Mouse (Mus musculus) limb, embryonic 13.5 days (tissue): ENCODE results near the gene Plekhg1. TPM values are rescaled to one million over a fixed set of nuclear protein-coding genes. Genes with fewer than 3 reads are reported as not detected.

Source experiments
- ATAC-seq: fragments of 200-750 bp; cut with Nextera tagmentation; 2 replicates; pipeline ENCODE4 v1.8.0; 2017; ENCODE audit warnings: low read depth, moderate number of reproducible peaks, moderate TSS enrichment; ENCODE audit not compliant: low FRiP score
- H3K27ac ChIP-seq: fragments of 300-500 bp; sonication (generic); 2 replicates; pipeline ENCODE4 v1.5.1; 2015; ENCODE audit warnings: inconsistent platforms, mild to moderate bottlenecking, moderate library complexity
- H3K27me3 ChIP-seq: fragments of 300-500 bp; sonication (generic); 2 replicates; pipeline ENCODE4 v1.6.1; 2015; ENCODE audit warnings: mild to moderate bottlenecking, inconsistent platforms
- H3K36me3 ChIP-seq: fragments of 300-500 bp; sonication (generic); 2 replicates; pipeline ENCODE4 v1.6.1; 2015; ENCODE audit warnings: inconsistent platforms, mild to moderate bottlenecking, moderate library complexity
- H3K4me1 ChIP-seq: fragments of 300-500 bp; sonication (generic); 2 replicates; pipeline ENCODE4 v1.6.1; 2015; ENCODE audit warnings: inconsistent platforms
- H3K4me2 ChIP-seq: fragments of 300-500 bp; sonication (generic); replicated peaks from 2 replicates; pipeline ENCODE4 v1.6.1; 2015; ENCODE audit warnings: inconsistent platforms, mild to moderate bottlenecking, moderate library complexity
- H3K4me3 ChIP-seq: fragments of 300-500 bp; sonication (generic); 2 replicates; pipeline ENCODE4 v1.5.1; 2015; ENCODE audit warnings: moderate library complexity, mild to moderate bottlenecking, inconsistent platforms
- H3K9ac ChIP-seq: fragments of 300-500 bp; sonication (generic); 2 replicates; pipeline ENCODE4 v1.6.1; 2015; ENCODE audit warnings: mild to moderate bottlenecking, inconsistent platforms
- H3K9me3 ChIP-seq: fragments of 300-500 bp; sonication (generic); 2 replicates; pipeline ENCODE4 v1.6.1; 2016; ENCODE audit warnings: inconsistent platforms
- WGBS: fragments of 180-500 bp; shearing (Covaris S2); methylation state at CpG from one replicate; pipeline ENCODE4 v1.1.7; 2015; 5-methylcytosine and 5-hydroxymethylcytosine counted together
- polyA plus RNA-seq: library from polyadenylated mRNA; unstranded; fragments of >200 nt; fragmentation: Nextera tagmentation; extraction: Ambion mirVana; gene quantifications from 2 replicates; pipeline ENCODE4 v1.2.1, GENCODE M21; 2015

Gene Plekhg1
- polyA plus RNA-seq, 1 experiment from 2014 or later = 15.9 TPM

DNA sequence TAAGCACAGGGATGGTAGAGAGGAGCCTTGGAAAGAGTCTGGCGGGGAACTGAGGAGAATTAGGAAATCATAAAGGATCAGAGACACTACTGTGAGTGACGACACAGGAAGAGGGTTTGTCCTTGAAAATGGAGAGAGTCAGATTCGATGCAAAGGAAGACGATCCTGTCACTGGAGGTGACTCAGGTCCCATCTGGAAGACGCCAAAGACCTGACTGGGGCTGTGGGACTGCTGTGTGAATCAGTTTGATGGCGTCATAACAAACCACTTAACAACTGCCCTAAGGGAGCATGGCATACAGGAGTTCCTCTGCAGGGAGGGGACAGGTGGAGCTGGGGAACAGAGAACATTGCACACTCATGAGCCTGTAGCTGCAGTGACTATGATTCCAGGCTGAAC lies 202.1 kb downstream of the Plekhg1 start:
- WGBS = 44% methylated on average over 6 of the region's 6 CpGs
- H3K4me2 ChIP-seq = no peak overlapping the region
- no peak overlapping the region for H3K9ac ChIP-seq
- no peak for ATAC-seq
- H3K4me1 ChIP-seq = peaks cover 14% of the 10 kb centered on the region
- no peaks in the 10 kb centered on the region for H3K27me3 ChIP-seq
- H3K4me3 ChIP-seq = no peak overlapping the region
- no peak overlapping the region for H3K27ac ChIP-seq
- no peaks in the 10 kb centered on the region for H3K9me3 ChIP-seq
- peaks cover 33% of the 10 kb centered on the region for H3K36me3 ChIP-seq

DNA sequence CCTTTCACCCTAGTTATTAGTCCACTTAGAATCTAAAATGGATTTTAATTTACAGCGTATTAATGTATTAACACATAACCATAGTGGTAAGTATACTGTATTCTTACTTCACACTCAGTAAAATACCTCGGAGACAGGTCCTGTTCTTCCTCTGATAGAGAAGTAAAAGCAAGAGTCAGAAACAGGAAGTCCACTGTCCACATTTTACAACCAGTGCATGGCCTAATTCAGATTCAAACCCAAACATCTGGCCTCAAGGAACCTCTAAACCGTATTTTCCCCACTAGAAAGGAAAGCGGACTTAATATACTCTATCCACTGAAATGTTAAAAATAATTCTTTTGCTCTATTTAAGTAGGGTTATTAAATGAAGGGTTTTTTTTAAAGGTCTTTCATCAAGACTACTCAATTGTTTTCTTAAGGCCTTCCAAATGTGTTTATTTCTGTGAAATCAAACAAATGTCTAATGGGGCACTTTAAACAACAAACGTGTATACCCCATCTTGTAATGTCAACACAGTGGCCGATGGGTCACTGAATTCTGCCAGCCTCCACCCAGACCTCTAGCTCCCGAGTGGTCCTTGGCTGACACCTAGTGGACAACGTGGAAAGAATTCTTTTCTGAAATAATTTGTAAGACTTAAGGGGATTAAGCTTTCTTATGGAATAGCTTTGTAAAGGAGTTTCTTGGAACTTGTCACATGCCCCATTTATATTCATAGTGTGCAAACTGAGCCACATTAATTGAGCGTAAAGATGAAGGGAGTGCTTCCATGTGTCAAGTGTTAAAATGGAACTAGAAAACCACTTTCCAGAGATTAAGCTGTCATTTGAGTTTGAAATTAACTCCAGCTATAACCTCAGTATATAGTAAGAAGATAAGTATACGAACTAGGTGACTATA lies 203.6 kb downstream of the Plekhg1 start:
- Histone ChIP-seq H3K4me3 (no peak overlapping the region), H3K27ac (no peak overlapping the region), H3K4me2 (no peak overlapping the region), H3K36me3 (peaks cover 39% of the 10 kb centered on the region), H3K27me3 (no peaks in the 10 kb centered on the region), H3K9me3 (no peaks in the 10 kb centered on the region), H3K9ac (no peak overlapping the region), H3K4me1 (peaks cover 14% of the 10 kb centered on the region)
- ATAC-seq = peak; percentile 45; the same call in 1 of the 2 replicates
- 28% methylated on average over 10 of the region's 10 CpGs for WGBS

DNA sequence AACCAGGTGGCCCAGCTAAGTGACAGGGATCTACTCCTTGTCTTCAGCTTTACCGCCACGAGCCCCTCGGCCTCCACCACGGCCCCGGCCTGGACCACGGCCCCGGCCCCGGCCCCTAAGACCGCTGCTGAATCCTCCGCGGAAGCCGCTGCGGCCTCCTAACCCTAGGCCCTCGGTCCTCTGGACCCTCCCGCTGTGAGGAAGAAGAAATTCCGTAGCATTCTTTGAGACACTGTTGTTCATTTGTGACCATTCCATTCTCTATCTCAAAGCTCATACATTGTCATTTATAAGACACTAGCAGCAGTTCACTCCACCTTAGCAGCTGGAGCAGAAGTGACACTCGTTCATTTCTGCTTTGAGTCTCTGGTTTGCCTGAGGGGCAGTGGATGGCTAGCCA lies 206.7 kb downstream of the Plekhg1 start:
- H3K36me3 ChIP-seq = peaks cover 35% of the 10 kb centered on the region
- ATAC-seq = no peak
- peaks cover 3% of the 10 kb centered on the region for H3K4me1 ChIP-seq
- H3K9me3 ChIP-seq = no peaks in the 10 kb centered on the region
- H3K4me3 ChIP-seq = no peak overlapping the region
- H3K9ac ChIP-seq = no peak overlapping the region
- H3K27ac ChIP-seq = no peak overlapping the region
- H3K27me3 ChIP-seq = no peaks in the 10 kb centered on the region
- WGBS = 90% methylated on average over 17 of the region's 17 CpGs
- H3K4me2 ChIP-seq = no peak overlapping the region

DNA sequence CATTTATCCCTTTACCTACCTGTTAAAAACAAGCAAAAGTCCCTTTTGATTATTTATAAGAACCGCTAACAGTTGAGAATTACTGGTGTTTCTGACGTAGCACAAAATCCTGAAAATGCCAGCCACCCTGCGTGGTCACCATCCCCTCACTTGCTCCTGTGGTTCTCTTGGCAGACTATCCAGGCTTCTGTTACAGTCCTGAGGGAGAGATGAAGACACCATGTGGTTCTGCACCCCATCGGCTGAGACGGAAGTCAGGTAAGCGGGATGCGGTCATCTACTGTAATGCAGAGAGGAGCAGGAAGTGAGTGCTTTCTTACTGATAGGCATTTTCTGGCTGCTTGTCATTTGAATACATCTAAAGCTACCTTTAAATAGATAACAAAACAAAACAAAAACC lies 207.2 kb downstream of the Plekhg1 start:
- Histone ChIP-seq H3K4me3 (no peak overlapping the region), H3K36me3 (peaks cover 35% of the 10 kb centered on the region), H3K4me2 (no peak overlapping the region), H3K27me3 (no peaks in the 10 kb centered on the region), H3K4me1 (no peaks in the 10 kb centered on the region; the same call in 1 of the 2 replicates), H3K9me3 (no peaks in the 10 kb centered on the region), H3K27ac (no peak overlapping the region), H3K9ac (no peak overlapping the region)
- no peak for ATAC-seq
- 93% methylated on average over 7 of the region's 7 CpGs for WGBS

DNA sequence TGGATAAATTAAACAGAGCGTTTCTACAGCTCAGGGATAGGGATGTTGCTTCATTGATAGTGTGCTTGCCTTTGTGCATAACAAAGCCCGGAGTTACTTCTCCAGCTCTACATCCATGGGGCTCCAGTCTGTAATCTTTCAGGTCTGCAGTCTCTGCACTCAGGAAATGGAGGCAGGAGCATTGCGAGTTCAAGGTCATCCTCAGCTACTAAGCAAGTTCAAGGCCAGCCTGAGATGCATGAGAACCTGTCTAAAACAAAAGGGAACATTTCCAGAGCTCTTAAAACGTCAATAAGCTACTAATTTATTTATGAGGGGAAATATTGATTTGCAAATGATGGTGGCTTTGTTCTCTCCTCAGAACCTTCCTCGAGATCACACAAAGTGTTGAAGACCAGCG lies 209.1 kb downstream of the Plekhg1 start:
- no peak for ATAC-seq
- H3K27me3 ChIP-seq = no peaks in the 10 kb centered on the region
- WGBS = 84% methylated on average over 6 of the region's 6 CpGs
- H3K4me2 ChIP-seq = no peak overlapping the region
- no peak overlapping the region for H3K9ac ChIP-seq
- no peaks in the 10 kb centered on the region for H3K9me3 ChIP-seq
- H3K4me1 ChIP-seq = no peaks in the 10 kb centered on the region
- no peak overlapping the region for H3K4me3 ChIP-seq
- H3K36me3 ChIP-seq = peaks cover 48% of the 10 kb centered on the region
- no peak overlapping the region for H3K27ac ChIP-seq

DNA sequence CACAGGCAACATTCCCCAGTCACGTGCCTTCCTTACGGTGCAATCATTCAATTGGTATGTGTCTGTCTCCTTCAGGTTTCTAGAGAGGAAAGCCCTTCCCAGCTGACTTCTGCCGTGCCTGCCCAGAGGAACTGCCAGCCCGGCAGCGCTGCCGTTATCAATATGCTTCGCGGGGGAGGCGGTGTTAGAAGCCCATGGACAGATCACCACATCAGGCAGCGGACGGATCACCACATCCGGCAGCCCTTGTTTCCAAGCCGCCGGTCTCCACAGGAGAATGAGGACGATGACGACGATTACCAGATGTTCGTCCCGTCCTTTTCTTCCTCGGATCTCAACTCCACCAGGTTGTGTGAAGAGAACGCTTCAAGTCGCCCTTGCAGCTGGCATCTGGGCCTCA lies 216.3 kb downstream of the Plekhg1 start:
- no peaks in the 10 kb centered on the region for H3K4me1 ChIP-seq
- peaks cover 51% of the 10 kb centered on the region for H3K36me3 ChIP-seq
- ATAC-seq = no peak
- no peak overlapping the region for H3K4me2 ChIP-seq
- H3K9ac ChIP-seq = no peak overlapping the region
- H3K9me3 ChIP-seq = no peaks in the 10 kb centered on the region
- no peak overlapping the region for H3K4me3 ChIP-seq
- 82% methylated on average over 22 of the region's 22 CpGs for WGBS
- H3K27ac ChIP-seq = no peak overlapping the region
- H3K27me3 ChIP-seq = no peaks in the 10 kb centered on the region

DNA sequence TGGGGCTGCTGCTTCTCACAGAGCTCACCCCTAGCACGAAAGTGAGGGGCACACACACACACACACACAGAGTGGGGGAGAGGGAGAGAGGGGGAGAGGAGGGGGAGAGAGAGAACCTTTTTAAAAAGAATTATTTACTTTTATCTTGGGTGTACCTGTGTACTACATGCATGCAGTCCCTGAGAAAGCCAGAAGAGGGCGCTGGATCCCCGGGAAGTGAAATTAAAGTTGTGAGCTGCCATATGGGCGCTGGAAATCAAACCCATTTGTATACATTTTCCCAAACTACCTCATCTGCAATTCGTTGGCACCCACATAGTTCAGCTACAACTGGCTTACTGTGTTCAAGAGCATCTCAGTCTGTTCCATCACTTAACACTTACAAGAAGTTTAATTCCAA lies 218.4 kb downstream of the Plekhg1 start:
- Histone ChIP-seq H3K4me1 (no peaks in the 10 kb centered on the region), H3K4me3 (no peak overlapping the region), H3K9ac (no peak overlapping the region), H3K27me3 (no peaks in the 10 kb centered on the region), H3K27ac (no peak overlapping the region), H3K9me3 (no peaks in the 10 kb centered on the region), H3K36me3 (peaks cover 48% of the 10 kb centered on the region), H3K4me2 (no peak overlapping the region)
- WGBS = 72% methylated on average over 5 of the region's 5 CpGs
- no peak for ATAC-seq

DNA sequence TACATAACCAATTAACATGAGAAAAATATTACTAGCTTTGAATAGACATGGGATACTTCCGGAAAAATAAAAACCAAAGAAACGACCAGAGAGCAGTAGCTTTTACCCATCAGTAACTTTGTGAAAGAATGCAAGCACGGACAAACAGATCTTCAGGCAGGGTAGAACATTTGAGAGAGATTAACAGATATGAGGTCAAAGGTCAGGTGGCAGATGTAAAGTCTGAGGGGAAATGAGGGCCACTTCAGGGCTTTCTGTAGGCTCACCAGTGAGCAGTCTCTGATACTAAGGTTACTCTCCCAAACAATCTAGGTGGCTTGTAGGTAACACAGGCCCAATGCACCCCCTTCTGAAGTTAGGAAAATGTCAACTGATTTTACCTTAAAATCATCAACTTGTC lies 228.9 kb downstream of the Plekhg1 start:
- 52% methylated on average over 3 of the region's 3 CpGs for WGBS
- no peak for ATAC-seq

DNA sequence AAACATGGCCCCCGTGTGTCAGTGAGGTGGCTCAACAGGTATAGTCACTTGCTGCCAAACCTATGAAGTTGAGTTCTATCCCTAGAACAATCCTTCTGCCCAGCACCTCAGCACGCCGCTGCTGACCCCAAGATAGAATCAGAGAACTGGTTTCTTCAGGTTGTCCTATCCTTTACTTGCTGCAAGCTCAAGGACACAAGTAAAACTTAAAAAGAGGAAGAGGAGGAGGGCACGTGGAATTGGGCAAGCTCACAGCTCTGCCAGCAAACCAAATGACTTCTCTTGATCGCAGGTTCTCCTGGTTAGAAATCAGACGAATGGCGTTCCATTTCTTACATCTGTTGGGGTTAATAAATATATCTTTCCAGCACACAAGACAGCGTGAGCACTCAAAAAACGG lies 232.1 kb downstream of the Plekhg1 start:
- Histone ChIP-seq H3K27me3 (no peaks in the 10 kb centered on the region), H3K36me3 (no peaks in the 10 kb centered on the region; the same call in 1 of the 2 replicates), H3K9ac (no peak overlapping the region), H3K27ac (no peak overlapping the region), H3K4me2 (peak overlapping the region; percentile 94), H3K9me3 (no peaks in the 10 kb centered on the region), H3K4me1 (peaks cover 31% of the 10 kb centered on the region), H3K4me3 (0 out of 2 replicates have a peak overlapping the region, but pooled peaks have one; percentile 75)
- WGBS = 87% methylated on average over 9 of the region's 9 CpGs
- no peak for ATAC-seq

More for the DNA sequence above, 228.9 kb downstream of the Plekhg1 start:
- peaks cover 8% of the 10 kb centered on the region; the same call in 1 of the 2 replicates for H3K4me1 ChIP-seq
- H3K9ac ChIP-seq = no peak overlapping the region
- no peak overlapping the region for H3K4me2 ChIP-seq
- no peaks in the 10 kb centered on the region for H3K27me3 ChIP-seq
- H3K36me3 ChIP-seq = peaks cover 18% of the 10 kb centered on the region
- no peak overlapping the region for H3K27ac ChIP-seq
- H3K9me3 ChIP-seq = no peaks in the 10 kb centered on the region
- H3K4me3 ChIP-seq = no peak overlapping the region

DNA sequence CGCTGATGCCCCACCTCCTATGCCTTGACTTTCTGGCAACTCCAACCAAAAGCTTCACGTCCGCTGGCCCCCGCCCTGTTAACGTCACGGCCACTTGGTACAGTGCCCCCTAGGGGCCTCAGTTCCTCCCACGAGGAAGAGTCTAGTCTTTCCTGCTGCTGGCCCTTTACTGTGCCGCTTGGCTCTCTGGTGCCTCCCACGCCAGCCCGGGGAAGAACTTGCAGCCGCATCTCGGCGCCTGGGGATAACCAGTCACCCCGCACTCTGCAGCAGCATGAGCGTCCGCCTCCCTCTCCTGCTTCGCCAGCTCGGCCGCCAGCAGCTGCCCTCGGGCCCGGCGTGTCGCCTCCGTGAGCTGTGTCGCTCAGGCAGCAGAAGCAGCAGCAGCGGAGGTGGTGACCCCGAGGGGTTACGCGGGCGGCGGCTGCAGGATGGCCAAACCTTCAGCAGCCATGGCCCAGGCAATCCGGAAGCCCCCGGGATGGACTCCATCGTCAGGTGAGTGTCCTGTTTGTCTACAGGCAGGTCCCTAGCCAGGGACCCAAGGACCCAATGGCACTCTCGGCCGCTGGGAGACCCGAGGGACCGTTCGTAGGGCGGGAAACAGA lies 232.9 kb downstream of the Plekhg1 start, which contains the start of gene Mthfd1l:
Gene Mthfd1l, plus strand, starts transcription at position 138 of the 608 bp plus-strand sequence.
- Histone ChIP-seq H3K4me3 (peak within 1 kb of the TSS; percentile 75), H3K36me3 (no peaks in the 10 kb centered on the region), H3K9ac (peak within 1 kb of the TSS; percentile 83), H3K27ac (peak within 1 kb of the TSS; percentile 91), H3K9me3 (no peaks in the 10 kb centered on the region), H3K27me3 (no peaks in the 10 kb centered on the region), H3K4me2 (peak within 1 kb of the TSS; percentile 94), H3K4me1 (peaks cover 31% of the 10 kb centered on the region)
- WGBS = under 1% methylated on average over 40 of the region's 40 CpGs
- ATAC-seq = peak; percentile 69

DNA sequence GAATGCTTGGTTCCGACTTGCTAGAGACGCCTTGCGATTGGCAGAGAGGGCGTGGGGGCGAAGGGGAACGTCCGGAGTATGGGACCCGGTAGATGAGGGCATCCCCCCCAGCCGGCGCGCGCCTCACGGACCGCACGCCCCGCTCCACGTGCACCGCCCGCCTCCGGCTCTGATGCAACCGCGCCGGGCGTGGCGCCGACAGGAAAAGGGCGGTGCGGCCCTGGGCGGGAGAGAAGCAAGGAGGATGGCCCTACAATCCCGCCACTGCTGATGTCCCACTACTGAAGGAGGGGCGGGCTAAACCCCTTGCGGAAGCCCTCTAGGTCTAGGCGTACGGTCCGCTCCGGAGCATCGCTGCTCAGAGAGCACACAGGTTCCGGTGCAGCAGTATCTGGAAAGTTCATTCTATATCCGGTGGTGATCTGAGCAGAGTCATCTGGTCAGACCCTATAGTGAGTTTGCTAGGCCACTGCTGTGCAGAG lies 233.5 kb downstream of the Plekhg1 start:
- H3K36me3 ChIP-seq = 0 out of 2 replicates have a peak, but pooled peaks cover under 1% of the 10 kb centered on the region
- no peaks in the 10 kb centered on the region for H3K27me3 ChIP-seq
- H3K4me3 ChIP-seq = peak overlapping the region; percentile 75
- peak overlapping the region; percentile 91 for H3K27ac ChIP-seq
- H3K9me3 ChIP-seq = no peaks in the 10 kb centered on the region
- peak overlapping the region; percentile 83 for H3K9ac ChIP-seq
- under 1% methylated on average over 39 of the region's 39 CpGs for WGBS
- ATAC-seq = peak; percentile 93
- peak overlapping the region; percentile 94 for H3K4me2 ChIP-seq
- peaks cover 31% of the 10 kb centered on the region for H3K4me1 ChIP-seq

DNA sequence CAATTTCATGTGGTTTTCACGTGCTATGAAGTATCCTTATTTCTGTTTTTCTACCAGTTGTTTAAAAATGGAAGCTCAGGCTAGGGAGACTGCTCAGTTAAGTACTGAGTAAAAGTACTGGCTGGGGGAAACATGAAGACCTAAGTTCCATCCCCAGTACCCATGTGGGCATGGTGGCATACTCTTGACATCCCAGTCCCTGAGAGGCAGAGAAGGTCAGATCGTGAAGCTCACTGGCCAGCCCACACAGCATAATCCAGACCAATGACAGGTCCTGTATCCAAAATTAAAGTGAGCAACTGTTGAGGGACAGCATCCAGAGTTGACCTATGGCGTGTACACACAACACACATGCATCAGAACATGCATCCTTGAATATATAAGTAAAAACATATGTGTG lies 234.2 kb downstream of the Plekhg1 start:
- Histone ChIP-seq H3K4me3 (no peak overlapping the region), H3K9me3 (no peaks in the 10 kb centered on the region), H3K9ac (no peak overlapping the region), H3K27me3 (no peaks in the 10 kb centered on the region), H3K36me3 (peaks cover 8% of the 10 kb centered on the region), H3K4me2 (peak overlapping the region; percentile 94), H3K27ac (no peak overlapping the region), H3K4me1 (peaks cover 31% of the 10 kb centered on the region)
- 75% methylated on average over 3 of the region's 3 CpGs for WGBS
- no peak for ATAC-seq
